Mouse (Mus musculus) heart, postnatal 14 days (tissue): ENCODE results near the gene G6pc3. TPM values are rescaled to one million over a fixed set of nuclear protein-coding genes. Genes with fewer than 3 reads are reported as not detected.

Experiments used
- DNase-seq, 2 experiments: peaks; one replicate each; pipeline ENCODE4 v3.0.0; 2021 to 2022
- intact Hi-C: fragments of 180-260 bp; cut with DNase I; formaldehyde crosslinking; loops from one replicate; pipeline ENCODE4 v1.15.1; 2025
- total RNA-seq, 2 experiments: library from RNA; stranded (reverse); gene quantifications; 2 replicates each; pipeline ENCODE4 v1.2.3; 2021

G6pc3 gene
- total RNA-seq, 2 experiments from 2014 or later: 35.0 to 35.7 TPM

DNA sequence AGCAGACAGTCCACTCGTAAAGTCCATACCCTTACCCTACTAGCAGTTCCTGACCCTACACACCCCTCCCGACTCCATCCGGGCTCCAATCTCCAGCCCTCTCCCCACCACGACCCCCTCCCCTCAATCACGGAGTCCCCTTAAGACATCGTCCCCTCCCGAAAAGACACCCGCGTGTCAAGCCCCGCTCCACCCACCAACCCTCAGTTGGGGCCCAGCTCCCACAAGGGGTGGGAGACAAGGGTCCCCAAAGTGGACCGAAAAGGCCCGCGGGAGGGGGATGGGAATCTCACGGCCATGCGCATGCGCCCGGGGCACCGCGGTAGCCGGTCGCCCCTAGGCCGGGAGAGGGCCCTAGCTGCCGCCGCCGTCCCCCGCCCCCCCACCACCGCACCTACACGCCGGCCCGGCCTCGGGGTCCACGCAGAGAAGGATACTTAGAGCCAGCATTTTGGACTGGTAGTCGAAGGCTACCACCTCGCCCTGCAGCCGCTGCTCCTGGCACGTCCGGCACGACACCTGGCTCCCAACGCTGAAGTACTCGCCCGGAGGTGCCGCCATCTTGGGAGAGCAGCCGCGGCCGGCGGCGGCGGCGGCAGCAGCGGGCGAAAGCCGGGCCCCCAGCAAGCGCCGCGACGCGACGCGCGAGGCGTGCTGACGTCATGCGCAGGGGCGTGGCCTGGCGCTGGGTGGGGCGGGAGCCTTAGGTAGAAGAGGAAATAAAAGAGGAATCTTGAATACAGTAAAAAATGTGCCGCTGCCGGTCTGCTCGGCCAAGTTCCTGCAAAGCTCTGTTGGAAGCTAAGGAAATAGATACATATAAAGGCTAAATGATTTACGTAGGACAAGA, 4.5 kb upstream of the G6pc3 start, which contains the start of gene Lsm12:
Gene Lsm12 (minus strand): TSS at position 651 of the 850 bp plus-strand sequence.
- intact Hi-C loops: loop anchor here (5.0 kb wide), 1 partner anchor 37 kb away; no protein-coding TSS in a partner anchor
- peak; percentile 98 to 99 for DNase-seq

DNA sequence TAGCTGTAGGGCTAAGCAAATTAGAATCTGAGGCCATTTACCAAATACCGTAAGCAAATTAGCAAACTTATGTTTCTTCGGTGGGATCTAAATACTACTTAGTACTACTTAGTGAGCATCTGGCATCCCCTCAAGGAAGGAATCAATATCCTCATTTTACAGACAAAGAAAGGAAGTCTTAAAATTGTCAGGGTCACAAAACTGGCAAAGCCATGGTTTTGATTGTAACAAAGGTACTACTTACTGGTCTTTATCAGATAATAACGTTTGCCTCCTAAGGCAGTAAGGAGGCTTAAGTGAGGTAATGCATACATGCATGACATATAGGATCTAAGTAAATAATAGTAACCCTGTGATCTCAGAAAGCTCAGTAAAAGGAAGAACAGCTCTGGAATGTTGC, 3.7 kb upstream of the G6pc3 start:
- no peak for DNase-seq
- intact Hi-C loops: loop anchor here (5.0 kb wide), 1 partner anchor 37 kb away; no protein-coding TSS in a partner anchor

DNA sequence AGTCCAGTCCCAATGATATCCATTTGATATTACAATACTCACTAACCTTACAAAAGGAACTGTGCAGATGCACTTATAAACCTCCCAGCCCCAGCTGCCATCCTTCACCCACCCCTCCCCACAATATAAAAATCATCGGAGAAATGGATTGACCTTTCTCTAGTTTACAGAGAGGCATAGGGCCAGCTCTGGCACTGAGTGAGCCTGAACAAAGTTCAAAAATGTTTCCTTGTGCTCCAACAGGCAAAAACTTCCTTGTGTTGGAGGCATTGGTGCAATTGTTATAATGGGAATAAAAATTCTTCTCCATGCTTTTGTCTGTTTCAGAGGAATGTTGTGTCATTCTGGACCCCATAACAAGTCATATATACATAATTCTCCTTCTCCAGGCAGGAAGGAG, 3.2 kb upstream of the G6pc3 start:
- intact Hi-C loops: loop anchor here (5.0 kb wide), 1 partner anchor 36 kb away; no protein-coding TSS in a partner anchor
- no peak for DNase-seq

DNA sequence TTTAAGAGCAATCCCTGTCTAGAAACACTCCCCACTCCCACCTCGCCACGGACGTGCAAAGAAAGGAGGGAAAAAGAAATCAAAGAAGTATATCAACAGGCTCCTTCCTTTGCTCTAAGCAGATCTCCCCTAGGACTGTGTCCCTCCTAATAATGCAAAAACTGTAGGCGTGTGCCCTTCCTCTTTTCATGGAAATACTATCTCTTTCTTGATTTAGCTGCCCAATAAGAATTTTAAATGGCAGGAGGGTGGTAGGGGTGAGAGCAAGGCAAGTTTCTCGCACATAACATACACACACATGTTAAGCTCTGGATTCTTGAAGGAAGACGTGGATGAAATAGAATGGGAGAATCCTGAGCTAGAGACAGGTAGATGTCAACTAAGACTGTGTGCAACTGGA, 440 bp upstream of the G6pc3 start:
- intact Hi-C loops: loop anchor here (5.0 kb wide), 1 partner anchor 33 kb away; no protein-coding TSS in a partner anchor
- DNase-seq: no peak

DNA sequence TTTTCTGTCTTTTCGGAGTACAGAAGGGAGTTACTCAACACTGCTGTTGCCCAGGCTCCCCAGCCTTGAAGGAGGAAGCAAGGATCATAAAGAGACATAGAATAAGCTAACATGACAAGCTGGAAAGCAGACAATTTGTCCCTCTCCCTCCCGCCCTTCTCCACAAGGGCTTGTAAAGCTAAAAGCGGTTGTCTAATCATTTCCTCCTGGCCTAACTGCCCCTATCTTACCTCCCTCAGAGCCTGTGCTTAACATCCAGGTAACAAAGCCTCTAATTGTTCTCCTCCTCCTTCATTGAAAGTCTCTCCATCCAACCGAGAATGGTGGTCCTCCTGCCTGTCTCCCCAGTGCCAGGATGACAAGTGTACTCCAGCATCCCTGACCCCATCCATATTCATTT, 1.4 kb downstream of the G6pc3 start:
- DNase-seq: no peak
- intact Hi-C loops: no loop called here

DNA sequence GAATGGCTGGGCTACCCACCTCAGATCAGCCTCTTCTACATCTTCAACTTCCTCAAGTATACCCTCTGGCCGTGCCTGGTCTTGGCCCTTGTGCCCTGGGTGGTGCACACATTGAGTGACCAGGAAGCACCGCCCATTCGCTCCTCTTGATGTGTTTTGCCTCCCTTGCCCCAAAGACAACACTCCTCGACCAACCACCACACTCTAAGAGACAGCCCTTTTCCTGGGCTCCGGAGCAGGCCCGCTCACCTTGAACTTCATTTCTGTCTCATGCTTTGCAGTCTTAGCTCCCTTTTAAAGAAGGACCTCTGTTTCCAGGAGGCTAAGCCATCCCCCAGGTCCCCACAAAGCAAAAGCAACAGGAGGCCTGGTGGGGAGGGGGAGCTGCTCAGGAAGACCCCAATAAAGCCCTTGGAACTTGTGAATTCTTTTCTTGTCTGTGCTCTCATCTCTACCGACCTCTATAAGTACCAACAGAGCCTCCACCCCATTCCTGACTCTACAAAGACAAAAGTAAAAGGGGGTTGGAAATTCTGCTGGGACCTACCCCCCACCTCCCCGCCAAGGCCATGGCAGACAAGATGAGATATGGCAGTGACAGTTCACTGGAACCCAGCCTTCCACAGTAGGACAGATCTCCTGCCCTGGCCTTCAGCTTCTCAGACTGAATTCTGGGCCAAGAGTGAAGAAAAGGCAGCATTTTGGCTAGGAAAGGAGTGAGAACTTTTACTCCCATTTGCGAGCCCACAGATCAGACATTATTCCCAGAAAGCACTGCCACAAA, 4.4 kb downstream of the G6pc3 start:
- no peak for DNase-seq
- intact Hi-C loops: no loop called here

DNA sequence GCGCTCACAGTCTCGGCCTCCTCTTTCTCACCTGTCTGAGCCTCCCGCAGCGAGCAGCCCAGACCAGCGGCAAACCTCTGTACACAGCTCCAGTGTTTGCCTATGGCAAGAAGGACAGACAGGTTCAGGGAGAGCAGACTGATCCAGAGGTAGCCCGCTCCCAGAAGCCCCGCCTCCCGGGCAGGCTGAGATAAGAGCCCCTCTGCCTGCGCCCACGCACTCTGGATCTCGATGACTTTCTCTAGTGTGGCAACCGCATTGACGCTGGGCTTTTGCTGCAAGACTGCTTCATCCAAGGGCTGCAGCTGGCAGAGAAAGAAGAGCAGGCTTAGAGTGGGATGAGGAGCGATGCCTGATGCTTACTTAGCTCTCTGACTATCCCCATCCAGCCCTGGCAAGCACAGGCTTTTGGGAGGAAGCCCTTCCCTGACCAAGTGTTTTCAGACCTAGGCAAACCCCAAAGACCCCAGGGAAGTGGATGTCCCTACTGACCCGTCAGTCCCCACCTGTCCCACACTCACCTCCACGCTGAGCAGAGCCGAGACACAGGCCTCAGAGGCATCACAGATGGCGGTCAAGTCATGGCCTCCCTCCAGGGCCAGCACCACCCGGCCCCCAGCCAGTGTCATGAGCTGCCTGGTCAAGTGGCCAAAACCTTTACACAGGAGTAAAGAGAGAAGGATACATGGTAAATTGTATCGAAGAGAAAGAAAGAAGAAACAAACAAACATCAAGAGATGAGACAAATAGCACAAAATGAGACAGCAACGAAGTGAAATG, 6.8 kb downstream of the G6pc3 start:
- no peak for DNase-seq
- intact Hi-C loops: no loop called here

DNA sequence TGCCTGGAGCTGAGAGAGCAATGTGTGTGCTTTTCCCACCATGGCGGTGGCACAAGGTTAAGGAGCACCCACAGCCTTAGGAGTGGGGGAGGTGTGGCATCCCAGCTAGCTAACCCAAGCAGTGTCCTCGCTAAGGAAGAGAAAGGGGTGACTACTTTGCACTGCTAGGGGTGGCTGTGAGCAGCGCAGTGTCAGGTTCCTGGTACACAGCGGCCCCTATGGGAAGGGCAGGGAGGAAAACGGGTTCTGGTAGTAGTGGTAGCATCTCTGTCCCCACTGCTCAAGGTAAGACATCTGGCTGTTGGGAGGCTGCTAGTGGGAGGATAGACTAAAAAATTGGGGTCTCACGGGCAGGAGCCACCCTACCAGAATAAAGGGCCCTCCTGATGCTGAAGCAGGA, 8.8 kb downstream of the G6pc3 start:
- no peak for DNase-seq
- intact Hi-C loops: no loop called here

DNA sequence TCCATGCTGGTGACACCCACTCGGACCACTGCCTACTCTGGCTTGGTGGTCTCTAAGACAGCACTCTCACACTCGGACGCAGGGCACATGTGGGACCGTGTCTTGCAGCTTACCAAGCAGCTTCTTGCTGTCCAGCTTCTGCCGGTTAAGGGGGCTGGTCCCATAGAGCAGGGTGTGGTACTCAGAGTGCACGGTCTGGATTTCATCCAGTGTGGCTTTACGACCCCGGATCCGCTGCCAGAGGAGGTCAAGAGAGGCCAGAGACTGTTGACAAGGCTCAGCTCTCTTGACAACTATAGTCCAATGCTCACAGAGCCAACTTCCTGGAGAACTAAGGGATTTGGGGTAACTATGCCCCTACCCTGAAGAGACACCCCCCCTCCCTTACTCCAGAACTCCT, 10.4 kb downstream of the G6pc3 start:
- no peak for DNase-seq
- intact Hi-C loops: no loop called here

DNA sequence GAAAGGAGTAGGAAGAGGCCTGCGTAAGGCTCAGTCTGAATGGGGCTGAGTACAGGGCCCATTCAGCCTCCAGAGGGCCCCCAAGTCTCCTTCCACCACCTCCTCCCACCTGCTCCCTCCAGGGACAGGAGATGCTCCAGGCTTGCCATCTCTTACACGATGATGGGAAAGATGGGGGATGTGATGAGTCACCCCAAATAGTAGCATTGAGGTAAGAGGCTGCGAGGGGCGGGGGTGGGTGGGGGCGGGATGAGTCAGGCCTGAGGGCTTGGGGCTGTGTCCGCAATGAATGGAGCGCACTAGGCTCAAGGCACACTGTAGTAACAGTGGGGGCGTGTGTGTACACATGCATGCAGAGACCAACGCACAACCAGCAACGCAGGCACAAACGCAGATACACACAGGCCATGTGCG, 12.0 kb downstream of the G6pc3 start:
- peak in 1 of 2 experiments; percentile 1 for DNase-seq
- intact Hi-C loops: no loop called here

DNA sequence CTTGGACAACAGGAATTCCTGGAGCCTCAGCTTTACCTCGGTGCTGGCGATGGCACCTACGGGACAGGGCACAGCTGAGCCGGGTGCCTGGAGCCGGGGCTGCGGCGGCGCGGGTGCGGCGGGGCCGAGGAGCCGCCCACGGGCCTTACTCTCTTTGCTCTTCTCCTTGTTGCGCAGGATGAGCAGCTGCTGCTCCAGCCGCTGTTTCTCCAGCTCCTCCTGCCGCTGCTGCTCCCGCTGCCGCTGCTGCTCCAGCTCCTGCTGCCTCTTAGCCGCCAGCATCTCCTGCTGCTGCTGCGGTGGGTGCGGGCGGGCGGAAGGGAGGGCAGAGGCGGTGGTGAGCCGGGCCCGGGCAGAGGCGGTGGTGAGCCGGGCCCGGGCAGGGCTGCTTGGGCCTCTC, 17.1 kb downstream of the G6pc3 start:
- intact Hi-C loops: no loop called here
- no peak for DNase-seq

DNA sequence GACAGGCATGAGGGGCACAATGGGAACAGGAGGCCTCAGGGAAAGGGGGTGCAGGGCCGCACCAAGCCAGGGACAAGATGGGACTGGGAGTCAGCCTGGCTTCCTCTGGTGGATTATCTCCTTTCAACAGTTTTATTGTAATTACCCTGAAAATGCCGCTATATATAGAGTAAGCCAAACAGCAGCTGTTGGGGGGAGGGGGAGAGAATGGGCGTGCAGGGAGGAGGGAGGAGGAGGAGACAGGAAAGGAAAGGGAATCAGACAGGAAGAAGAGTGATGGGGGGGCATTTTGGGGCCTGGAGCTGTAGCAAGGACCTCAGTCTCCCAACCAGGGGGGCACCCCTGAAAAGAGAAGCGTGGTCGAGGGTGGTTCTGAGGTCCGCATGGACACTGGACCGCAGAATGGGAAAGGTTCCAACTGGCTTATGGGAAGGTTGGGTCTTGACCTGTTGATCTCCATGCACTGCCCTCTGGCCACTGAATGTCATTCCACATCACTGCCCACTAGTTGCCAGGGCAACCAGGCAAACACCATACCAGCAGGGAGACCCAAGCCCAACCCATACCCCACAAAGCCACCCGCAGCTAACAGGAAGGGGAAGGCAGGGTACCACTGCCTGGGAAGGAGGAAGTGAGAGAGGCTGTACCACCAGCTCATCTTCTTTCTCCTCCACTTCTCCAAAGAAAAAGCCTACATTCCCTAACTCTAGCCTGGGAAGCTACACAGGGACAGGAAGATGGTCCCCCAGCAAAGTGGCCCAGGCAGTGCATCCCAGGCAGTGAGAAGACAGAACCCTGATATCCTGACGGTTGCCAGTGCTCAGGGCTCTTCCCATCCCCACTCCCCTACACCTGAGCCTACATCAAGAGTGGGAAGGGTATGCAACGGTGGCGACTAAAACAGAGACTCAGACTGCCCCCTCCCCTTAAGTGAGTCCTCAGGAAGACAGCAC, 18.7 kb downstream of the G6pc3 start:
- intact Hi-C loops: no loop called here
- peak in 1 of 2 experiments; percentile 62 for DNase-seq

DNA sequence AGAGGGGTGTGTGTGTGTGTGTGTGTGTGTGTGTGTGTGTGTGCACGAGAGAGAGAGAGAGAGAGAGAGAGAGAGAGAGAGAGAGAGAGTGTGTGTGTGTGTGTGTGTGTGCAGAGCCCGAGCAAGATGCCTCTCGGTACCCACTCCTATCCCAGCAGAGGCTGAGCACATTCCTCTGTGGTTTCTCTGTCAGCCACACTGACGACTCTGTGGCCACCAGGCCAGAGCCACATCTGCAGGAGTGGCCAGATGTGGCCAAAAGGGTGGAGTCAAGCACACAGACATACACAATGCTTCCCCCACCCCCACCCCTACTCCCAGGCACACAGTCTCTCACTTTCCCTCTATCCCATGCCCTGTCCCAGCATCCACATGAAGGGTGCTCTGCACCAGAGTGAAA, 19.4 kb downstream of the G6pc3 start:
- no peak for DNase-seq
- intact Hi-C loops: no loop called here

DNA sequence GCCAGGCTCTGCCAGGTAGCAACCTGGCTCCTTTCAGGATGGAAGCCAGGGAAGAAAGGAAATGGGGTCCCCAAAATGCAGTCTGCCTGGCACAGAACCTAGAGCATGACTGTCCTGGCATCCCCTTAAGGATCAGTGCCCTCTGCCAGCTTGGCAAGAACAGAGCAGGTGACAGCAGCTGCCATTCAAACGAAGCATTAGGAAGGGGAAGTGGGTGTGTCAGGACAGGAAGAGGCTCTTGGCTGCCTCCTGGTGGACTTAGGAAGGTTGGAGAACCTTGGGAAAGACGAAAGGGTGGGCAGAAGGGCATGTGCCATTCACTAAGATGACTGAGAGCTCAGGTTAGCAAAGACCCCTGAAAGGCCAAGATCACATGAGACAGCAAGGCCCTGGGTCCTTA, 20.3 kb downstream of the G6pc3 start:
- peak; percentile 33 to 46 for DNase-seq
- intact Hi-C loops: loop anchor here (2.0 kb wide), 1 partner anchor 19 kb away; no protein-coding TSS in a partner anchor

DNA sequence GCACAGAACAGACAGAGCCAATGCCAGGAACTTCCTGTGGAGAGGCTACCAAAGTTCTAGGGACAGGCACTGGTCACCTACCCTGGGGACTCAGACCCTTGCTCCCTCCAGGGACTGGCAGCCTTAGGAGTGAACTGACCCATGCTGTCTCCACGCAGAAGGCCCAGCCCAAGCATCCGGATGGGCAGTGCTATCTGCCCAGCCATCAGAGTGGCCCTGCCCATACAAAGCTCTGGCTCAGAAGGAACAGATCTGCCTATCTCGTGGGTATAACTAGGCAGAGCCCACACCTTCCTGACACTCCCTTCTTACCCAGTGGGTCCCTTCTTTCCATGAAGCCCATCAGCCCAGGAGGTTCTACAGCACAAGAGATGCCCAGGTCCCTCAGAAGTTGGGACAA, 20.8 kb downstream of the G6pc3 start:
- DNase-seq: peak in 1 of 2 experiments; percentile 2
- intact Hi-C loops: loop anchor here (2.0 kb wide), 1 partner anchor 19 kb away; no protein-coding TSS in a partner anchor

DNA sequence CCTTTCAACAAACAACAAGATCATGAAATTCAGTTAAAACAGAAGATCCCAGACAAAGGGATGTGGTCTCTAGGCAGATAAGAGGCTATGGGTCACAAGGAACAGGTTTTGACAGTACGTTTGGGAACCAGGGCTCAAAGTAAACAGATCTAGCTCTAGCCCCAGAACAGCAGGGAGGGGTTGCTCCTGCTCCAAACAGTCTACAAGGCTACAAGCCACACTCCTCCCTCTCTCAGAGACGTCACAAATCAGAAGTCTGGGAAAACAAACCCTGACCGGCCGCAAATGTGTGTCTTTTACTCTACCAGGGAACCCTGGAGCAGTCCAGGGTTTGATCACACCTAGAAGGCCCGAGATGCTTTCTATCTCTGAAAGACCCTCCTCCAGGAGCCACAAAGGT, 21.6 kb downstream of the G6pc3 start:
- intact Hi-C loops: loop anchor here (2.0 kb wide), 1 partner anchor 18 kb away; no protein-coding TSS in a partner anchor
- no peak for DNase-seq

DNA sequence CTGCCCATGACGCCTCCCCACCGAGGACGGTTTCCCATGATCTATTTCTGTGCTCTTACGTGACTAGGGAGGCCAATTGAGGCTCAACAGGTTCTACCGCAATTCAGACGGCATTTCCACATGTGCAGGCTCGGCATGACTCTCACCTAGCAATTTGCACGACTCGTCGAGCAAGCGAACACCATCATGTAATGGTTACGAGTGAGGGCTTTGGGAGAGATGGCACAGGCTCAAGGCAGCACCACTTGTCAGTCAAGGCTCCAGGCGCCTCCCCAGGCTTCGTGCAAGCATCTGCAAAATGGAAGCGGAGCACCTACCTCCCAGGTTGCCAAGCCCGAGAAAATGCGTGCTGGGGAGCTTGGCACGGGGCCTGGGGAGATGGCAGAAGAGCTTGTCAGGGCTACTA, 22.5 kb downstream of the G6pc3 start:
- peak; percentile 57 to 68 for DNase-seq
- intact Hi-C loops: loop anchor here (2.0 kb wide), 1 partner anchor 17 kb away; no protein-coding TSS in a partner anchor

DNA sequence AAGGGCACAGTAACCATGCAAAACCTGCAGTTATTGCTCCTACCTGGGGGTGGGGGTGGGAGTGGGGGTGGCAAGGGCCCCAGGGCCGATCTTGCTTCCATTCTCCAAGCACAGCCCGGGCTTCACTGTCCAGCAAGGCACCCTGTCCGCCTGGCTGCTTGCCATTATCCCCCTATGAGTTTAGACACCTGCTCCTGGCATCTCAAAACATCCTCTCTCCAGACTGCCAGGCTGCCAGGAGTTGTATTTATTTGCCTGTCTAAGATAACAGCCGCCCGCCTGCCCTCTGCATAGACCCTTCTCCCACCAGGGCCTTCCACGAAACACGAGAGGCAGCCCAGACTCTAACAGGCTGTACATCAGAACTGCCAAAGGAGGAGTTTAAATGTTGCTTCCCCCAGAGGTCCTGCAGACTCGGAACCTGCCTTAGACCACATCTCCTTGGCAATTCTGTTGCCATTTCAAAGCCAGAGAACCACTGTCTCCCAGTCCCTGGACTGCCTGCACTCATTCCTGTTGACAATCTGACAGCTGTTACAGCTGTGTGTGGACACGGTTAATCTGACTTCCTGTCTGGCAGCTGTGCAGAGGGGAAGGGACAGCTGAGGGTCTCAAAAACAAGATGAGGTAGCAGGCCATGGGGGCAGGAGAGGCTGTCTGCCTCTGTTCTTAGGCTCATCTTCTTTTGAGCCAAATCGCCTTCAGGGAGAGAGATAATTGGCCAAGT, 25.2 kb downstream of the G6pc3 start:
- peak in 1 of 2 experiments; percentile 8 for DNase-seq
- intact Hi-C loops: no loop called here
